Mouse (Mus musculus) intestine, postnatal 0 days (tissue): ENCODE results near the gene Prodh2. TPM values are rescaled to one million over a fixed set of nuclear protein-coding genes. Genes with fewer than 3 reads are reported as not detected.

Source experiments
- ATAC-seq: fragments of 200-750 bp; cut with Nextera tagmentation; 2 replicates; pipeline ENCODE4 v1.8.0; 2017; ENCODE audit warnings: mild to moderate bottlenecking, moderate TSS enrichment, moderate library complexity
- H3K27ac ChIP-seq: fragments of 300-500 bp; sonication (generic); 2 replicates; pipeline ENCODE4 v1.5.1; 2014; ENCODE audit warnings: mild to moderate bottlenecking, low read depth, low read length, moderate library complexity
- H3K27me3 ChIP-seq: fragments of 300-500 bp; sonication (generic); replicated peaks from 2 replicates; pipeline ENCODE4 v1.6.1; 2014; ENCODE audit warnings: low read length, mixed read lengths; ENCODE audit not compliant: control insufficient read depth, insufficient read depth
- H3K36me3 ChIP-seq: fragments of 300-500 bp; sonication (generic); 2 replicates; pipeline ENCODE4 v1.6.1; 2014; ENCODE audit warnings: mild to moderate bottlenecking, moderate library complexity; ENCODE audit not compliant: control insufficient read depth, insufficient read depth
- H3K4me1 ChIP-seq: fragments of 300-500 bp; sonication (generic); replicated peaks from 2 replicates; pipeline ENCODE4 v1.6.1; 2014; ENCODE audit warnings: antibody characterized with exemption, low read length, mixed read lengths; ENCODE audit not compliant: control insufficient read depth, insufficient read depth
- H3K4me2 ChIP-seq: fragments of 300-500 bp; sonication (generic); replicated peaks from 2 replicates; pipeline ENCODE4 v1.6.1; 2014; ENCODE audit warnings: low read depth, mild to moderate bottlenecking, moderate library complexity
- H3K4me3 ChIP-seq: fragments of 300-500 bp; sonication (generic); 2 replicates; pipeline ENCODE4 v1.5.1; 2014; ENCODE audit warnings: low read depth, low read length
- H3K9ac ChIP-seq: fragments of 300-500 bp; sonication (generic); 2 replicates; pipeline ENCODE4 v1.6.1; 2014; ENCODE audit warnings: mild to moderate bottlenecking, low read depth, low read length
- H3K9me3 ChIP-seq: fragments of 300-500 bp; sonication (generic); 2 replicates; pipeline ENCODE4 v1.6.1; 2016; ENCODE audit warnings: mixed run types; ENCODE audit not compliant: control insufficient read depth
- CTCF ChIP-seq: sonication (generic); IDR thresholded peaks from 2 replicates; pipeline ENCODE4 v1.5.1; 2016; ENCODE audit warnings: low read depth, mild to moderate bottlenecking, control low read depth, antibody characterized with exemption, moderate library complexity
- WGBS: fragments of 180-500 bp; shearing (Covaris S2); extraction: QIAGEN DNeasy Blood & Tissue Kit; methylation state at CpG from one replicate; pipeline ENCODE4 v1.1.7; 2014; 5-methylcytosine and 5-hydroxymethylcytosine counted together
- polyA plus RNA-seq: library from polyadenylated mRNA; unstranded; fragments of >200 nt; fragmentation: Nextera tagmentation; extraction: Ambion mirVana; gene quantifications from 2 replicates; pipeline ENCODE4 v1.2.1, GENCODE M21; 2015

Gene Prodh2
- polyA plus RNA-seq, 1 experiment from 2014 or later, result 3.9 TPM

DNA sequence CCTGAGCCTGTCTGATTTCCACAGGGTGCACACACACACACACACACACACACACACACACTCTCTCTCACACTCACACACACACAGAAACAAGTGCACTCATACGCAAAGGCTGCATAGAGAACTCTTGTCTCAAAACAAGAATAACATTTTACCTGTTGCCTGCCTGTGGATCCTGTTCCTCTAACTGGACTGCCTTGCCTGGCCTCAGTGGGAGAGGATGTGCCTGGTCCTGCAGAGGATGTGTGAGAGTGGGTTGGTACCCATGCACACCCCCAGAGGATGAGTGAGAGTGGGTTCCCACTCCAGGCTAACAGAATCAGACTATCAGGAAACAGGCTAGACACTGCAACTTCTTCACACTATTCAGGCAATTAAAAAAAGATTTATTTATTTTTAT, 57.2 kb downstream of the Prodh2 start:
- ATAC-seq, result no peak
- Histone ChIP-seq H3K27ac (no peak overlapping the region), H3K27me3 (no peaks in the 10 kb centered on the region), H3K4me2 (no peak overlapping the region), H3K4me1 (peaks cover 3% of the 10 kb centered on the region; the same call in 1 of the 2 replicates), H3K9ac (no peak overlapping the region), H3K4me3 (no peak overlapping the region), H3K36me3 (peaks cover 14% of the 10 kb centered on the region), H3K9me3 (no peaks in the 10 kb centered on the region)
- TF ChIP-seq CTCF, result no peak
- WGBS, result 100% methylated on average over 1 of the region's 1 CpGs

- TF ChIP-seq CTCF, result peak; percentile 67
- H3K9ac ChIP-seq, result peak overlapping the region; percentile 59
- no peaks in the 10 kb centered on the region for H3K27me3 ChIP-seq
- peak overlapping the region; percentile 70 for H3K4me3 ChIP-seq
- peak; percentile 66 for ATAC-seq
- WGBS, result 3% methylated on average over 10 of the region's 10 CpGs
- H3K9me3 ChIP-seq, result no peaks in the 10 kb centered on the region
- peak overlapping the region; percentile 86 for H3K4me2 ChIP-seq
- H3K27ac ChIP-seq, result peak overlapping the region; percentile 89
- H3K36me3 ChIP-seq, result peaks cover 24% of the 10 kb centered on the region
- H3K4me1 ChIP-seq, result peaks cover 3% of the 10 kb centered on the region; the same call in 1 of the 2 replicates
Measured at GRCm38 (mm10) chr7:30551445-30552101, 58.2 kb downstream of the Prodh2 start.

GRCm38 (mm10) chr7:30552102-30553020, 58.9 kb downstream of the Prodh2 start, which contains the start of the genes Hspb6 and Proser3:
Gene Hspb6 (plus strand): TSS chr7:30552178.
Gene Proser3 (minus strand): TSS chr7:30552299.
- Histone ChIP-seq H3K9me3 (no peaks in the 10 kb centered on the region), H3K27ac (peak within 1 kb of the TSS; percentile 89), H3K9ac (peak within 1 kb of the TSS; percentile 59), H3K4me3 (peak within 1 kb of the TSS; percentile 70), H3K4me1 (peaks cover 3% of the 10 kb centered on the region; the same call in 1 of the 2 replicates), H3K27me3 (no peaks in the 10 kb centered on the region), H3K36me3 (peaks cover 31% of the 10 kb centered on the region), H3K4me2 (peak within 1 kb of the TSS; percentile 86)
- WGBS, result under 1% methylated on average over 44 of the region's 44 CpGs
- TF ChIP-seq CTCF, result no peak
- ATAC-seq, result peak; percentile 96

DNA sequence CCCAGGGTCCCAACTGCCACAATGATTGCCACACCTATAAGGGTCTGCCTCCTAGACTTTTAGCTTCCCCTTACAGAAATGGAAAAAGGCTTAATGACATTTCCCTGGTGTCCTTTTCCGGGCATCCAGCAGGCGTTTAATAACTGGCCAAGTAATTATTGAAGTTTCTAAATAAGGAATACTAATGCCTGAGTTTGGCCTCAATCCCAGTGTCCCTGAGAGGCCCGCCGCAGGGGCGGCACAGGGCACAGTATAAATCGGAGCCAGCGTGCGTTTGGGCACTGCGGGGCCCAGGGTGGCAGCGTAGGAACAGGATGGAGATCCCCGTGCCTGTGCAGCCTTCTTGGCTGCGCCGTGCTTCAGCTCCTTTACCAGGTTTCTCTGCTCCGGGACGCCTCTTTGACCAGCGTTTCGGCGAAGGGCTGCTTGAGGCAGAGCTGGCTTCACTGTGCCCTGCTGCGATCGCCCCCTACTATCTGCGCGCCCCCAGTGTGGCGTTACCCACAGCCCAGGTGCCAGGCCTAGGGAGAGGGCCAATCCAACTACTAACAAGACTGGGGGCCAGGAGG, 59.7 kb downstream of the Prodh2 start:
- peak overlapping the region; percentile 47 for H3K9ac ChIP-seq
- peaks cover 31% of the 10 kb centered on the region for H3K36me3 ChIP-seq
- no peak for TF ChIP-seq CTCF
- no peaks in the 10 kb centered on the region for H3K9me3 ChIP-seq
- WGBS, result 1% methylated on average over 23 of the region's 23 CpGs
- H3K27ac ChIP-seq, result peak overlapping the region; percentile 51
- ATAC-seq, result no peak
- no peaks in the 10 kb centered on the region for H3K27me3 ChIP-seq
- peak overlapping the region; percentile 70 for H3K4me3 ChIP-seq
- H3K4me1 ChIP-seq, result peaks cover 3% of the 10 kb centered on the region; the same call in 1 of the 2 replicates
- H3K4me2 ChIP-seq, result peak overlapping the region; percentile 86

DNA sequence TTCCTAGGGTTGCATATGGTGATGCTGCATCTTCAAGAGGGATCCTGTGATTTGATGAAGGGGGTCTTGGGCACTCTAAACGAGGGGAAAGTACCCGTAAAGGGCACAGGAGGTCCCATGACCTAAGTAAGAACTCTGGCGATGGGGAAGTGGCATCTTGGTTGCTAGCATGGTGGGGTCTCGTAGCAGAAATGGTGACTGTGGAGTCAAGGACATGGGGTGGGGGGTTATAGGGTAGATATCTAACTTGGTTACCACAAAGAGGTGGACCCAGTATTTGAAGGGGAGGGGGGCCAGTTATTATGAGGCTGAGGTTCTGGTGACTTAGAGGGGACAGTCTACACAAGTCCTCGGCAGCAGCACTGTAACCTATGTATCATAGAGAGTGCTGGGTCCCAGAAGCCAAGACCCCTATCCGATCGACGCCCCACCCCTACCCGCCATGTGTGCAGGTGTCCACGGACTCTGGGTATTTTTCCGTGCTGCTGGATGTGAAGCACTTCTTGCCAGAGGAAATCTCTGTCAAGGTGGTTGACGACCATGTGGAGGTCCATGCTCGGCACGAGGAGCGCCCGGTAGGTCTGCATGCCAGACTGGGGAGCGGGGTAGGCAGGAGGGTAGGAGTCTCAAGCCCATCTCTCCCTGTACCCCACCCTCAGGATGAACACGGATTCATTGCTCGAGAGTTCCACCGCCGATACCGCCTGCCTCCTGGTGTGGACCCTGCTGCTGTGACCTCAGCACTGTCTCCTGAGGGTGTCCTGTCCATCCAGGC, 60.6 kb downstream of the Prodh2 start:
- 83% methylated on average over 22 of the region's 22 CpGs for WGBS
- H3K9ac ChIP-seq, result peak overlapping the region; percentile 47; the same call in 1 of the 2 replicates
- peak overlapping the region; percentile 70 for H3K4me3 ChIP-seq
- H3K9me3 ChIP-seq, result no peaks in the 10 kb centered on the region
- H3K4me2 ChIP-seq, result peak overlapping the region; percentile 86
- 0 out of 2 replicates have a peak overlapping the region, but pooled peaks have one; percentile 51 for H3K27ac ChIP-seq
- no peaks in the 10 kb centered on the region for H3K27me3 ChIP-seq
- H3K36me3 ChIP-seq, result peaks cover 31% of the 10 kb centered on the region
- peaks cover 7% of the 10 kb centered on the region; the same call in 1 of the 2 replicates for H3K4me1 ChIP-seq
- no peak for TF ChIP-seq CTCF
- ATAC-seq, result no peak
